Mouse (Mus musculus) heart, adult 2 months (tissue): ENCODE measurements around the gene Sppl2b.
"Not testable (repeated sequence)": the region's sequence is repeated elsewhere in the genome, so short reads cannot be mapped to it uniquely, and the experiment has no call there.

Source experiments
- CTCF ChIP-seq: fragments of 200-600 bp; IDR thresholded peaks from 2 replicates; pipeline ENCODE4 v1.8.1; 2022; ENCODE audit warnings: antibody characterized with exemption, mild to moderate bottlenecking, moderate library complexity
- POLR2A ChIP-seq: fragments of 200-500 bp; IDR thresholded peaks from 2 replicates; pipeline ENCODE4 v1.6.1; 2011; ENCODE audit warnings: mild to moderate bottlenecking, low read depth, low read length, control low read depth; ENCODE audit not compliant: insufficient read depth

DNA sequence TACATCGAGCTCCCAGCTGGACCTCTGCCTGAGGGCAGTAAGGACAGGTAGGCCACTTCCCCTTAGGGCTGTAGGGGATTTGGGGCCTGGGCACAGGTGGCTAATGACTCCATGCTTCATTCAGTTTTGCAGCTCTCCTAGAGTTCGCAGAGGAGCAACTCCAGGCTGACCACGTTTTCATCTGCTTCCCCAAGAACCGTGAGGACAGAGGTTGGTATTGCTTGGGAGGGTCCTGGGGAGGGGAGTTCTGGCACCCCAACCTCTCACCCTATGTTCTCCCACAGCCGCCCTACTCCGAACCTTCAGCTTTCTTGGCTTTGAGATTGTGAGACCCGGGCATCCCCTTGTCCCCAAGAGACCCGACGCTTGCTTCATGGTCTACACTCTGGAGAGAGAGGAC lies 26.5 kb upstream of the Sppl2b start:
- TF ChIP-seq CTCF, POLR2A: not testable (repeated sequence)
